In genomic region chr3:145843836-145844235, GRCm38 (mm10) we compare ENCODE assay signal across 16 mouse cellular contexts.
DNase-seq lines count a peak whose midpoint lies in the region; ATAC-seq and TF ChIP-seq lines count a peak whose summit lies in the region.
"Had no signal": no experiment of that assay in that cellular context is flagged by ENCODE, and none has a peak within 500 bp of the region (broad histone marks: within the 10 kb centered on the region; RNA-seq: fewer than 3 reads in every experiment).

No protein-coding gene starts in this region.

- no peaks in the 10 kb centered on the region for H3K27me3 ChIP-seq in heart, embryonic 11.5 days (ENCODE audit: control insufficient read depth, insufficient read depth, low read length)
- H3K27me3 ChIP-seq: liver, embryonic 12.5 days; neural tube, embryonic 15.5 days; stomach, embryonic 15.5 days had no signal

- peak; percentile 48 for DNase-seq in adrenal gland, postnatal 10 days
- no peak for DNase-seq in adrenal gland, postnatal 4 days (ENCODE audit: low spot score in 2 of 2)
- peak; percentile 26 for DNase-seq in kidney, postnatal 14 days
- DNase-seq in kidney, postnatal 10 days, result no peak
- DNase-seq in kidney, postnatal 36 days, result peak; percentile 64 to 68
- DNase-seq in right cerebral cortex, postnatal 10 days (ENCODE audit: low spot score in 2 of 2), result no peak
- DNase-seq: cerebellum, postnatal 14 days; forebrain, postnatal 0 days; retina, postnatal 1 day had no signal

- ATAC-seq in heart, embryonic 11.5 days (replicated peaks; ENCODE audit: insufficient number of reproducible peaks, low FRiP score, low TSS enrichment), result no peak
- ATAC-seq: forebrain, postnatal 0 days; liver, embryonic 12.5 days had no signal

- no peak overlapping the region for H3K4me2 ChIP-seq in heart, embryonic 11.5 days
- H3K4me2 ChIP-seq: hindbrain, embryonic 14.5 days; liver, embryonic 12.5 days; neural tube, embryonic 15.5 days; stomach, embryonic 15.5 days had no signal

- no peak overlapping the region for H3K9ac ChIP-seq in heart, embryonic 11.5 days (ENCODE audit: low read depth, low read length)
- H3K9ac ChIP-seq: forebrain, postnatal 0 days; hindbrain, embryonic 14.5 days; liver, embryonic 12.5 days; neural tube, embryonic 15.5 days; stomach, embryonic 15.5 days had no signal

- no peaks in the 10 kb centered on the region for H3K9me3 ChIP-seq in heart, embryonic 11.5 days (replicated peaks; ENCODE audit: control insufficient read depth, low read length)
- H3K9me3 ChIP-seq: embryonic facial prominence, embryonic 10.5 days; liver, embryonic 12.5 days; neural tube, embryonic 15.5 days; stomach, embryonic 15.5 days had no signal

- H3K4me1 ChIP-seq in embryonic fibroblast, embryonic 13.5 days (ENCODE audit: control insufficient read depth, insufficient read depth, low read length), result peaks cover 12% of the 10 kb centered on the region
- peaks cover 3% of the 10 kb centered on the region; the same call in 1 of the 2 replicates for H3K4me1 ChIP-seq in heart, embryonic 11.5 days (ENCODE audit: control insufficient read depth, insufficient read depth, low read length)
- H3K4me1 ChIP-seq: embryonic facial prominence, embryonic 10.5 days; neural tube, embryonic 15.5 days; stomach, embryonic 15.5 days had no signal

- TF ChIP-seq POLR2A in embryonic fibroblast, embryonic 13.5 days (IDR thresholded peaks at IDR 0.05; ENCODE audit: low read depth, low read length), result no peak

- no peak overlapping the region for H3K4me3 ChIP-seq in embryonic fibroblast, embryonic 13.5 days (ENCODE audit: insufficient read depth, low read length)
- no peak overlapping the region for H3K4me3 ChIP-seq in heart, embryonic 11.5 days (ENCODE audit: low read depth, low read length)
- H3K4me3 ChIP-seq: embryonic facial prominence, embryonic 10.5 days; liver, embryonic 12.5 days; neural tube, embryonic 15.5 days; stomach, embryonic 15.5 days had no signal

- 82% methylated on average over 3 of the region's 3 CpGs for WGBS in heart, embryonic 11.5 days (ENCODE audit: insufficient replicate concordance)

- no peak for TF ChIP-seq CTCF in embryonic fibroblast, embryonic 13.5 days (IDR thresholded peaks at IDR 0.05; ENCODE audit: borderline replicate concordance, insufficient read depth, low read length)

- peak overlapping the region; percentile 15; the same call in 1 of the 2 replicates for H3K27ac ChIP-seq in embryonic fibroblast, embryonic 13.5 days (ENCODE audit: insufficient read depth, low read length)
- H3K27ac ChIP-seq in heart, embryonic 11.5 days (ENCODE audit: low read depth, low read length), result no peak overlapping the region
- H3K27ac ChIP-seq: embryonic facial prominence, embryonic 10.5 days; hindbrain, embryonic 14.5 days; liver, embryonic 12.5 days; neural tube, embryonic 15.5 days; stomach, embryonic 15.5 days had no signal

- no peaks in the 10 kb centered on the region for H3K36me3 ChIP-seq in heart, embryonic 11.5 days (ENCODE audit: control insufficient read depth, insufficient read depth, low read length)
- H3K36me3 ChIP-seq: embryonic facial prominence, embryonic 10.5 days; neural tube, embryonic 15.5 days; stomach, embryonic 15.5 days had no signal

Comparison
In these comparisons a context has a peak if more than half of its experiments do, and no peak if none do; other contexts are left out.
1. DNase-seq: peak in adrenal gland, postnatal 10 days (single experiment), kidney, postnatal 14 days (single experiment) and kidney, postnatal 36 days (2 of 2); none in adrenal gland, postnatal 4 days (0 of 2), kidney, postnatal 10 days (single experiment) and right cerebral cortex, postnatal 10 days (0 of 2).